Mouse (Mus musculus) CD4-positive, CD25-positive, alpha-beta regulatory T cell (primary cell): ENCODE results near the gene Nubpl. TPM values are rescaled to one million over a fixed set of nuclear protein-coding genes. Genes with fewer than 3 reads are reported as not detected.

Source experiments
- polyA plus RNA-seq: library from polyadenylated mRNA; unstranded; fragments of 100-300 nt; shearing (Covaris generic); gene quantifications from one replicate; pipeline ENCODE4 v1.2.1, GENCODE M21; 2017

The Nubpl gene
- 8.4 TPM for polyA plus RNA-seq

DNA sequence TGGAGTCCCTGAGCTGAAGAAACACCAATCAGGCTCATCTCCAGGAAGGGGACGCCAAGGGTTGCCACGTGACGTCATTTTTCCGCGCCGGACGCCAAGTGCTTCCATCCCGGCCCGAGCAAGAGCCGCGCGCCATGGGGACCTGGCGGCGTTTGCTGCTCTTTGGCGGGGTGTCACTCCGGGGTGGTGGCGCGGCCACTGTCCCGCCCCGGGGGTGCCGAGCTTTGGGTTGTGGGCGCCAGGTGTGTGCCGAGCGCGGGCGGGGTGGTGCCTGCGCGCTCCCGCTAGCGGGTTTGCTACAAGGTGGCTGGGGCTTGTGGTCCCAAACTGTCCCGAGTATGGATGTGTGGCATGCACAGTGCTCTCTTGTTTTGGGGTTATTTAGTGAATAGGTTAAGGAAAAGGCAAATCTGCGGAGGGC, at the start of gene Nubpl:
Gene Nubpl (plus strand): TSS at position 88 of the 421 bp plus-strand sequence.

Other genes starting within 250 kb of the Nubpl start
- 8.9 TPM for gene Heatr5a, start 126.4 kb upstream of the Nubpl start, polyA plus RNA-seq
- gene Dtd2, start 91.2 kb upstream of the Nubpl start, polyA plus RNA-seq = 10.7 TPM
- not detected for gene Gpr33, start 69.7 kb upstream of the Nubpl start, polyA plus RNA-seq